Mouse (Mus musculus): ENCODE results near the gene Itsn1.

DNA sequence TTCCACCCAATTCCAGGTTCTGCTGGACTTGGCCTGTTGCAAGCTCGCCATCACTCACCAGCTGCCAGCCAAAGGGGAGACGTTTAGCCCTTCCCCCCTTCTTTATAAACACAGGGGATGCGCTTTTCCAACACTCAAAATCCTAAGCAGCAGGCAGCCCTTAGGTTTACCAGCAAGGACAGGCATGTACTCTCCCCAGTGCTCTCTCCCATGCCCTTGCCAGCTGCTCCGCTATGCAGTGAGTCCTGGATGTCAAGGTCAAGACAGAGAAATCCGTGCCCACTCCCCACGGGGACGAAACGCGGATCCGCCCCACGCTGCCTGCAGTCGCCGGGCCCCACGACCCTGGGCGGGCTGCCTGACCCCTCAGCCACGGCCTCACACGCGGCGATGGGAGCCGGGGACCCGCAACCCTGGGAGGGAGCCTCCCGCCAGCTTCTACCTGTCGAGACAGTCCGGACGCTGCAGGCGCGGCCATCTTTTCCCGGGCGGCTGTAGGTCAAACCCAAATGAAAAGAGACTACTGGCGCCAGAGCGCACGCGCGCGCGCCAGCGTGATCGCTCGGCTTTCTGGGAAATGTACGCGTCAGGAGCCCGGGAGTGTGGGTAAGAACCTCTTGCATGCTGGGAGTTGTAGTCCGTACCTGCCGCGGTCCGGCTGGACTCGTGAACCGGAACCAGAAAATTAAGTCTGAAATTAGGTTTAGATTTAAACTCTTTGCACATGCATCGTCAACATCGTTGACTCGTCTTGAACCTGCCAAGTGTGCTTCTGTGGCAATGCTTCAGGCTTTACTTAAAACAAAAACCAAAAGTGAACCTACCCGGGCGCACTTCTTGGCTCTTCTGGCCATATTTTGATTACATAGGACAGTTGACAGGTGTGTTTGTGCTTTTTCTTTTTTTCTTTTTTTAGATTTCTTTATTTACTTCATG is 202.3 kb downstream of the Itsn1 start:
- TF ChIP-seq CTCF (IDR thresholded peaks at IDR 0.05; ENCODE audit: low read depth): no peak
- TF ChIP-seq EP300 (IDR thresholded peaks at IDR 0.05; ENCODE audit: low read depth): 0 out of 2 replicates have a peak, but pooled peaks have one; percentile 15

Data from heart, postnatal 0 days (tissue).